Mouse (Mus musculus) neural tube, embryonic 11.5 days (tissue): ENCODE measurements around the gene Itpkb. TPM values are rescaled to one million over a fixed set of nuclear protein-coding genes. Genes with fewer than 3 reads are reported as not detected.

Experiments
- ATAC-seq: fragments of 200-750 bp; cut with Nextera tagmentation; 2 replicates; pipeline ENCODE4 v1.8.0; 2017; ENCODE audit warnings: moderate number of reproducible peaks, mild to moderate bottlenecking, moderate TSS enrichment, moderate library complexity; ENCODE audit not compliant: insufficient read depth, low FRiP score, low TSS enrichment
- DNase-seq: peaks from one replicate; pipeline ENCODE4 v3.0.0-alpha.2; 2015; ENCODE audit warnings: low spot score
- H3K27ac ChIP-seq: fragments of 300-500 bp; sonication (generic); 2 replicates; pipeline ENCODE4 v1.5.1; 2014; ENCODE audit warnings: low read depth, mild to moderate bottlenecking, low read length
- H3K27me3 ChIP-seq: fragments of 300-500 bp; sonication (generic); 2 replicates; pipeline ENCODE4 v1.6.1; 2014; ENCODE audit warnings: mild to moderate bottlenecking, low read length, mixed read lengths; ENCODE audit not compliant: control insufficient read depth, insufficient read depth
- H3K36me3 ChIP-seq: fragments of 300-500 bp; sonication (generic); 2 replicates; pipeline ENCODE4 v1.6.1; 2014; ENCODE audit warnings: mild to moderate bottlenecking, low read length, moderate library complexity, mixed read lengths; ENCODE audit not compliant: control insufficient read depth, insufficient read depth
- H3K4me1 ChIP-seq: fragments of 300-500 bp; sonication (generic); 2 replicates; pipeline ENCODE4 v1.6.1; 2014; ENCODE audit warnings: low read length, mixed read lengths; ENCODE audit not compliant: control insufficient read depth, insufficient read depth
- H3K4me2 ChIP-seq: fragments of 300-500 bp; sonication (generic); 2 replicates; pipeline ENCODE4 v1.6.1; 2014; ENCODE audit warnings: low read depth, mild to moderate bottlenecking, moderate library complexity
- H3K4me3 ChIP-seq: fragments of 300-500 bp; sonication (generic); 2 replicates; pipeline ENCODE4 v1.5.1; 2014; ENCODE audit warnings: low read depth, low read length
- H3K9ac ChIP-seq: fragments of 300-500 bp; sonication (generic); 2 replicates; pipeline ENCODE4 v1.6.1; 2014; ENCODE audit warnings: mild to moderate bottlenecking, low read length
- H3K9me3 ChIP-seq: fragments of 300-500 bp; sonication (generic); 2 replicates; pipeline ENCODE4 v1.6.1; 2016; ENCODE audit warnings: low read length; ENCODE audit not compliant: control insufficient read depth
- WGBS: fragments of 180-500 bp; shearing (Covaris S2); extraction: QIAGEN DNeasy Blood & Tissue Kit; methylation state at CpG from one replicate; pipeline ENCODE4 v1.1.7; 2014; 5-methylcytosine and 5-hydroxymethylcytosine counted together
- polyA plus RNA-seq: library from polyadenylated mRNA; unstranded; fragments of >200 nt; fragmentation: Nextera tagmentation; extraction: Ambion mirVana; gene quantifications from 2 replicates; pipeline ENCODE4 v1.2.1, GENCODE M21; 2014

The Itpkb gene
- polyA plus RNA-seq, 1 experiment from 2014 or later = 2.6 TPM

DNA sequence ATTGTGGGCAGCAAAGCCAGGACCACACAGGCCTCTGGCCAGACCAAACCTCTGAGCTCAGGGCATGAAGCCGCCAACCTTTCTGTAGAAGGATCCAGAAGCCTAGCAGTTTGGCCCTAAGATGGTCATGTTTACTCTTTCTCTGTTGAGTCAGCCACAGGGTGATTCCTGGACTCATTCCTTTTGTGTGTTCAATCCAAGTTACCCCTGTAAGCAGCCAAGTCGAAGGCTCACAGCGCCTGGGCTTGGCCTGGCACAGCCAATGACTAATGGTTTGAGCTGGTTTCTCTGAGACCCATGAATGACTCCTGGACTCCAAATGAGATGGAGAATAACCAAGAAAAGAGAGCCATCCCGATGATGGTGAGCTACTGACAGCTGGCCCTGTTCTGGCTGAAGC, 137.7 kb downstream of the Itpkb start:
- ATAC-seq (no peak), DNase-seq (no peak)
- Histone ChIP-seq H3K9me3 (no peaks in the 10 kb centered on the region), H3K27me3 (no peaks in the 10 kb centered on the region), H3K27ac (no peak overlapping the region), H3K4me3 (no peak overlapping the region), H3K4me2 (no peak overlapping the region), H3K9ac (no peak overlapping the region), H3K4me1 (no peaks in the 10 kb centered on the region), H3K36me3 (no peaks in the 10 kb centered on the region)
- WGBS = 86% methylated on average over 4 of the region's 4 CpGs

- H3K4me2 ChIP-seq = no peak overlapping the region
- no peaks in the 10 kb centered on the region for H3K9me3 ChIP-seq
- DNase-seq (no peak), ATAC-seq (no peak)
- no peaks in the 10 kb centered on the region for H3K36me3 ChIP-seq
- H3K4me1 ChIP-seq = no peaks in the 10 kb centered on the region
- no peak overlapping the region for H3K9ac ChIP-seq
- no peak overlapping the region for H3K4me3 ChIP-seq
- no peak overlapping the region for H3K27ac ChIP-seq
- no peaks in the 10 kb centered on the region for H3K27me3 ChIP-seq
Measured at GRCm38 (mm10) chr1:180473566-180473965, 143.3 kb downstream of the Itpkb start.

Other genes starting within 250 kb of the Itpkb start
- gene Coq8a, start 130.9 kb upstream of the Itpkb start, polyA plus RNA-seq = 1.4 and 1.8 TPM in 2 replicates
- gene Psen2, start 67.0 kb upstream of the Itpkb start, polyA plus RNA-seq = 6.4 and 7.5 TPM in 2 replicates
- 1.1 and 2.5 TPM in 2 replicates for gene Stum, start 153.0 kb downstream of the Itpkb start, polyA plus RNA-seq
- gene Parp1, start 238.4 kb downstream of the Itpkb start, polyA plus RNA-seq = 208 and 223 TPM in 2 replicates